Comparison of ENCODE assay signal across 31 mouse cellular contexts in the genomic region with DNA sequence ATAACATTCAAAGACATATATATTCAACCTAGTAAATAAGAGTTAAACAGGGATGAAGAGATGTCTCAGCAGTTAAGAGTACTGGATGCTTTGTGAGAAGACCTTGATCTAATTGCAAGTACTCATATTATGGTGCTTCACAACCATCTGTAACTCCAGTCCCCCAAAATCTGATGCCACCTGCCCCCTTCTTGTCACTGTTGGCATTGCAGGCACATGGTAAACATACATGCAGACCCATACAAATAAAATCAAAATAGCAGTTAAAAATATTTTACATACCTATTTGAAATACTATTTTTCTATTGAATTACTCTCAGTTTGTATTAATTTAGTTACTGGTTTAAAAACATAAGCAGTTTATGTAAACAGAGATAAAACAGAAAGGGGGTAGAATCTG.
DNase-seq lines count a peak whose midpoint lies in the region; ATAC-seq and TF ChIP-seq lines count a peak whose summit lies in the region.
"Had no signal": no experiment of that assay in that cellular context is flagged by ENCODE, and none has a peak within 500 bp of the region (broad histone marks: within the 10 kb centered on the region; RNA-seq: fewer than 3 reads in every experiment).

No protein-coding gene starts in this region.

- no peaks in the 10 kb centered on the region for H3K36me3 ChIP-seq in lung, postnatal 0 days (ENCODE audit: insufficient read depth, low read length)
- H3K36me3 ChIP-seq in ES-E14 (ENCODE audit: control insufficient read depth, insufficient read depth, low read length, poor library complexity, severe bottlenecking): no peaks in the 10 kb centered on the region
- H3K36me3 ChIP-seq in hindbrain, embryonic 12.5 days: no peaks in the 10 kb centered on the region
- H3K36me3 ChIP-seq: embryonic facial prominence, embryonic 10.5 days; embryonic facial prominence, embryonic 15.5 days; heart, embryonic 10.5 days; heart, embryonic 15.5 days; intestine, embryonic 15.5 days; limb, embryonic 10.5 days; limb, embryonic 15.5 days; neural tube, embryonic 13.5 days had no signal

- no peaks in the 10 kb centered on the region for H3K4me1 ChIP-seq in lung, postnatal 0 days (ENCODE audit: insufficient read depth, low read depth, low read length)
- H3K4me1 ChIP-seq in ES-E14 (ENCODE audit: control insufficient read depth in 2 of 2, insufficient read depth in 2 of 2, low read length in 2 of 2, poor library complexity in 1 of 2): peaks cover 8 to 20% of the 10 kb centered on the region in 2 experiments
- H3K4me1 ChIP-seq in hindbrain, embryonic 12.5 days: peaks cover 3% of the 10 kb centered on the region; the same call in 1 of the 2 replicates
- H3K4me1 ChIP-seq: embryonic facial prominence, embryonic 15.5 days; heart, embryonic 10.5 days; intestine, embryonic 15.5 days had no signal

- TF ChIP-seq EP300 in lung, postnatal 0 days (IDR thresholded peaks at IDR 0.05): no peak

- H3K4me3 ChIP-seq in layer of hippocampus, adult 2 months: no peak overlapping the region
- no peak overlapping the region for H3K4me3 ChIP-seq in lung, postnatal 0 days (ENCODE audit: low read depth, low read length)
- no peak overlapping the region for H3K4me3 ChIP-seq in ES-E14 (ENCODE audit: insufficient read depth in 1 of 2, low read depth in 1 of 2, low read length in 2 of 2, poor library complexity in 1 of 2, severe bottlenecking in 1 of 2)
- no peak overlapping the region for H3K4me3 ChIP-seq in hindbrain, embryonic 12.5 days
- H3K4me3 ChIP-seq: embryonic facial prominence, embryonic 10.5 days; embryonic facial prominence, embryonic 15.5 days; forebrain, embryonic 13.5 days; heart, embryonic 10.5 days; heart, embryonic 15.5 days; intestine, embryonic 15.5 days; limb, embryonic 10.5 days; limb, embryonic 15.5 days; neural tube, embryonic 13.5 days had no signal

- peak; percentile 59 for TF ChIP-seq CTCF in layer of hippocampus, adult 2 months (conservative IDR thresholded peaks at IDR 0.05)
- peak; percentile 14; the same call in 1 of the 2 replicates for TF ChIP-seq CTCF in lung, postnatal 0 days (IDR thresholded peaks at IDR 0.05)

- in situ Hi-C loops in ES-E14 (cut with MboI; ENCODE audit: low sequenced_read_pairs in 2 of 2, unreplicated experiment in 2 of 2): no loop called here

- ATAC-seq in lung, postnatal 0 days: no peak
- ATAC-seq in hindbrain, embryonic 12.5 days (ENCODE audit: low FRiP score): no peak
- ATAC-seq: CD4-positive, CD25-positive, alpha-beta regulatory T cell, adult 4 months; forebrain, embryonic 13.5 days; hindbrain, postnatal 0 days; intestine, embryonic 15.5 days; Patski had no signal

- H3K27me3 ChIP-seq in lung, postnatal 0 days (replicated peaks; ENCODE audit: insufficient read depth, low read length): no peaks in the 10 kb centered on the region
- no peaks in the 10 kb centered on the region for H3K27me3 ChIP-seq in hindbrain, embryonic 12.5 days
- H3K27me3 ChIP-seq: embryonic facial prominence, embryonic 15.5 days; forebrain, embryonic 13.5 days; heart, embryonic 15.5 days; intestine, embryonic 15.5 days; limb, embryonic 15.5 days; neural tube, embryonic 13.5 days had no signal

- no peak for DNase-seq in layer of hippocampus, adult 2 months (ENCODE audit: low spot score in 2 of 2)
- DNase-seq in layer of hippocampus, adult 9-10 months (ENCODE audit: low spot score): no peak
- DNase-seq in lung, postnatal 0 days (ENCODE audit: low spot score): no peak
- no peak for DNase-seq in lung, adult 18-20 months
- no peak for DNase-seq in ES-E14 (ENCODE audit: low read depth, low spot score)
- DNase-seq in embryo, embryonic 10.5 days (ENCODE audit: low spot score): no peak
- DNase-seq: adrenal gland, postnatal 36 days; cerebellum, adult 2 months; cerebellum, postnatal 14 days; gastrocnemius, postnatal 25 days; heart, adult 11 months; kidney, adult 9 months; kidney, postnatal 14 days; right cerebral cortex, postnatal 4 days; thymus, adult 18-20 months; thymus, postnatal 36 days had no signal

- no peak overlapping the region for H3K9ac ChIP-seq in lung, postnatal 0 days (replicated peaks; ENCODE audit: low read depth)
- H3K9ac ChIP-seq in ES-E14 (ENCODE audit: insufficient read depth, low read depth, low read length, poor library complexity, severe bottlenecking): no peak overlapping the region
- H3K9ac ChIP-seq in hindbrain, embryonic 12.5 days: no peak overlapping the region
- H3K9ac ChIP-seq: embryonic facial prominence, embryonic 15.5 days; forebrain, embryonic 13.5 days; heart, embryonic 15.5 days; intestine, embryonic 15.5 days; limb, embryonic 15.5 days; neural tube, embryonic 13.5 days had no signal

- H3K9me3 ChIP-seq in lung, postnatal 0 days (ENCODE audit: low read length): no peaks in the 10 kb centered on the region
- no peaks in the 10 kb centered on the region for H3K9me3 ChIP-seq in ES-E14 (ENCODE audit: control insufficient read depth, insufficient read depth, low read depth, low read length)
- no peaks in the 10 kb centered on the region for H3K9me3 ChIP-seq in hindbrain, embryonic 12.5 days (replicated peaks)
- H3K9me3 ChIP-seq: embryonic facial prominence, embryonic 10.5 days; embryonic facial prominence, embryonic 15.5 days; forebrain, embryonic 13.5 days; heart, embryonic 10.5 days; heart, embryonic 15.5 days; intestine, embryonic 15.5 days; limb, embryonic 10.5 days; limb, embryonic 15.5 days; neural tube, embryonic 13.5 days had no signal

- H3K4me2 ChIP-seq in lung, postnatal 0 days (replicated peaks; ENCODE audit: low read depth, low read length): no peak overlapping the region
- H3K4me2 ChIP-seq in hindbrain, embryonic 12.5 days (replicated peaks): no peak overlapping the region
- H3K4me2 ChIP-seq: embryonic facial prominence, embryonic 15.5 days; forebrain, embryonic 13.5 days; heart, embryonic 15.5 days; intestine, embryonic 15.5 days; limb, embryonic 15.5 days; midbrain, embryonic 11.5 days; neural tube, embryonic 13.5 days had no signal

- H3K27ac ChIP-seq in layer of hippocampus, adult 2 months: no peak overlapping the region
- H3K27ac ChIP-seq in lung, postnatal 0 days (ENCODE audit: low read length): no peak overlapping the region
- H3K27ac ChIP-seq in ES-E14 (ENCODE audit: insufficient read depth, low read depth, low read length, poor library complexity, severe bottlenecking): no peak overlapping the region
- no peak overlapping the region for H3K27ac ChIP-seq in hindbrain, embryonic 12.5 days
- H3K27ac ChIP-seq: embryonic facial prominence, embryonic 10.5 days; embryonic facial prominence, embryonic 15.5 days; forebrain, embryonic 13.5 days; heart, embryonic 10.5 days; heart, embryonic 15.5 days; hindbrain, postnatal 0 days; intestine, embryonic 15.5 days; limb, embryonic 10.5 days; limb, embryonic 15.5 days; neural tube, embryonic 13.5 days; stomach, postnatal 0 days had no signal

TF ChIP-seq in ES-E14, 5 proteins besides CTCF, POLR2A, EP300 and RAD21:
- no peak for TF ChIP-seq ZNF384 (IDR thresholded peaks at IDR 0.05; ENCODE audit: low read depth, low read length)
- TF ChIP-seq MAFK (IDR thresholded peaks at IDR 0.05; ENCODE audit: insufficient read depth, low read depth, low read length): no peak
- peak; percentile 27; the same call in 1 of the 2 replicates for TF ChIP-seq ZC3H11A (IDR thresholded peaks at IDR 0.05; ENCODE audit: borderline replicate concordance, low read depth, low read length)
- no peak for TF ChIP-seq CHD2 (IDR thresholded peaks at IDR 0.05; ENCODE audit: low read depth, low read length)
- no peak for TF ChIP-seq HCFC1 (IDR thresholded peaks at IDR 0.05; ENCODE audit: borderline replicate concordance, insufficient read depth, low read length)
